29 mouse cellular contexts compared by ENCODE assay signal in the genomic region with DNA sequence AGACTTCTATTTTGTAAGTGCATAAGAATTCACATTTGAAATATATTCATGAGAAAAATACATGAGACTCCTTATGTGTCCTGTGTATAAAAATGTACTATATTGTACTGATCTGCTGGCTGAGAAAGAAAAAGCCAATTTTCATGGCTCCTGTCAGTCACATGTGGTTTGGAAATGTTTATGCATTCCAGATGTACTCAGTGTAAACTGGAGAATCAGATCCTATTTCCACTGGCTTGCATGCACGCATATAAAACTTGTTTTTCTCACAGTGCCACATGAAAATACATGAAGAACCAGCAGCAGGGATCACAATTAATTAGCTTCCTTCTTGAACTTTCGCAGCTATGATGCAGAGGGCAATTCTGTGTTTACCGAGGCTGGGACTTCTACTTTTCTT.
DNase-seq lines count a peak whose midpoint lies in the region; ATAC-seq lines count a peak whose summit lies in the region.
"Had no signal": no experiment of that assay in that cellular context is flagged by ENCODE, and none has a peak within 500 bp of the region (broad histone marks: within the 10 kb centered on the region; RNA-seq: fewer than 3 reads in every experiment).

No protein-coding gene starts in this region.

- H3K4me2 ChIP-seq in embryonic facial prominence, embryonic 15.5 days (replicated peaks): no peak overlapping the region
- H3K4me2 ChIP-seq in limb, embryonic 12.5 days: no peak overlapping the region
- no peak overlapping the region for H3K4me2 ChIP-seq in forebrain, embryonic 14.5 days (ENCODE audit: low read length)
- H3K4me2 ChIP-seq: embryonic facial prominence, embryonic 12.5 days; forebrain, embryonic 12.5 days; intestine, embryonic 15.5 days; lung, embryonic 15.5 days; midbrain, embryonic 11.5 days; neural tube, embryonic 12.5 days had no signal

- WGBS in embryonic facial prominence, embryonic 15.5 days: 17% methylated on average over 3 of the region's 3 CpGs
- 17% methylated on average over 3 of the region's 3 CpGs for WGBS in limb, embryonic 12.5 days
- WGBS in forebrain, embryonic 14.5 days: 72% methylated on average over 3 of the region's 3 CpGs

- H3K4me1 ChIP-seq in embryonic facial prominence, embryonic 15.5 days: 0 out of 2 replicates have a peak, but pooled peaks cover 6% of the 10 kb centered on the region
- H3K4me1 ChIP-seq in limb, embryonic 12.5 days (replicated peaks): peaks cover 19% of the 10 kb centered on the region
- no peaks in the 10 kb centered on the region for H3K4me1 ChIP-seq in forebrain, embryonic 14.5 days (ENCODE audit: control insufficient read depth, insufficient read depth, low read length)
- H3K4me1 ChIP-seq: forebrain, embryonic 12.5 days; intestine, embryonic 15.5 days; lung, embryonic 15.5 days; neural tube, embryonic 12.5 days had no signal

- no peak overlapping the region for H3K9ac ChIP-seq in embryonic facial prominence, embryonic 15.5 days
- no peak overlapping the region for H3K9ac ChIP-seq in limb, embryonic 12.5 days (replicated peaks)
- no peak overlapping the region for H3K9ac ChIP-seq in forebrain, embryonic 14.5 days (ENCODE audit: low read length)
- H3K9ac ChIP-seq: embryonic facial prominence, embryonic 12.5 days; forebrain, embryonic 12.5 days; intestine, embryonic 15.5 days; liver, embryonic 14.5 days; lung, embryonic 15.5 days; neural tube, embryonic 12.5 days had no signal

- peak; percentile 82; the same call in 1 of the 2 replicates for ATAC-seq in embryonic facial prominence, embryonic 15.5 days (ENCODE audit: insufficient number of reproducible peaks, low FRiP score, low TSS enrichment, low read depth)
- peak; percentile 79 for ATAC-seq in limb, embryonic 12.5 days (ENCODE audit: insufficient number of reproducible peaks, insufficient read depth, low FRiP score, low TSS enrichment, low read depth)
- ATAC-seq in forebrain, embryonic 14.5 days: no peak
- ATAC-seq: hindbrain, embryonic 16.5 days; intestine, embryonic 15.5 days had no signal

- H3K36me3 ChIP-seq in embryonic facial prominence, embryonic 15.5 days: no peaks in the 10 kb centered on the region
- no peaks in the 10 kb centered on the region for H3K36me3 ChIP-seq in limb, embryonic 12.5 days
- H3K36me3 ChIP-seq in forebrain, embryonic 14.5 days (ENCODE audit: control insufficient read depth, insufficient read depth, low read length): no peaks in the 10 kb centered on the region
- H3K36me3 ChIP-seq: embryonic facial prominence, embryonic 12.5 days; forebrain, embryonic 12.5 days; intestine, embryonic 15.5 days; lung, embryonic 15.5 days; neural tube, embryonic 12.5 days had no signal

- no peaks in the 10 kb centered on the region for H3K27me3 ChIP-seq in embryonic facial prominence, embryonic 15.5 days
- H3K27me3 ChIP-seq in limb, embryonic 12.5 days: no peaks in the 10 kb centered on the region
- H3K27me3 ChIP-seq in forebrain, embryonic 14.5 days (replicated peaks; ENCODE audit: control insufficient read depth, insufficient read depth, low read length): no peaks in the 10 kb centered on the region
- H3K27me3 ChIP-seq: embryonic facial prominence, embryonic 12.5 days; forebrain, embryonic 12.5 days; intestine, embryonic 15.5 days; lung, embryonic 15.5 days; neural tube, embryonic 12.5 days had no signal

- H3K27ac ChIP-seq in embryonic facial prominence, embryonic 15.5 days (replicated peaks): peak overlapping the region; percentile 48; the same call in 1 of the 2 replicates
- H3K27ac ChIP-seq in limb, embryonic 12.5 days: peak overlapping the region; percentile 62
- no peak overlapping the region for H3K27ac ChIP-seq in forebrain, embryonic 14.5 days (ENCODE audit: low read depth, low read length)
- H3K27ac ChIP-seq: embryonic facial prominence, embryonic 12.5 days; forebrain, embryonic 12.5 days; intestine, embryonic 15.5 days; liver, embryonic 14.5 days; lung, embryonic 15.5 days; neural tube, embryonic 12.5 days; stomach, postnatal 0 days had no signal

- H3K4me3 ChIP-seq in embryonic facial prominence, embryonic 15.5 days (replicated peaks): no peak overlapping the region
- no peak overlapping the region for H3K4me3 ChIP-seq in limb, embryonic 12.5 days (replicated peaks)
- no peak overlapping the region for H3K4me3 ChIP-seq in forebrain, embryonic 14.5 days (ENCODE audit: low read depth, low read length)
- H3K4me3 ChIP-seq: embryonic facial prominence, embryonic 12.5 days; forebrain, embryonic 12.5 days; intestine, embryonic 15.5 days; lung, embryonic 15.5 days; myocyte; neural tube, embryonic 12.5 days had no signal

- no peaks in the 10 kb centered on the region for H3K9me3 ChIP-seq in embryonic facial prominence, embryonic 15.5 days (replicated peaks)
- no peaks in the 10 kb centered on the region for H3K9me3 ChIP-seq in limb, embryonic 12.5 days
- no peaks in the 10 kb centered on the region for H3K9me3 ChIP-seq in forebrain, embryonic 14.5 days (replicated peaks; ENCODE audit: control insufficient read depth, low read length)
- H3K9me3 ChIP-seq: embryonic facial prominence, embryonic 12.5 days; forebrain, embryonic 12.5 days; intestine, embryonic 15.5 days; lung, embryonic 15.5 days; neural tube, embryonic 12.5 days had no signal

- DNase-seq in embryo, embryonic 11 days: peak; percentile 8
- no peak for DNase-seq in embryo, embryonic 9.5 days (ENCODE audit: extremely low spot score)
- peak; percentile 74 for DNase-seq in NIH3T3 (ENCODE audit: low read depth)
- DNase-seq in T-cell, adult 2 months (ENCODE audit: low spot score): no peak
- no peak for DNase-seq in frontal cortex, postnatal 36 days (ENCODE audit: low spot score in 2 of 2)
- no peak for DNase-seq in forebrain, embryonic 14.5 days (ENCODE audit: low spot score)
- DNase-seq: adrenal gland, adult 2 months; adrenal gland, postnatal 36 days; cerebellum, adult 2 months; cerebellum, postnatal 36 days; gastrocnemius, postnatal 25 days; heart, postnatal 14 days; kidney, adult 2 months; liver; right cerebral cortex, postnatal 4 days; thymus, adult 2 months; thymus, postnatal 36 days had no signal

Comparison
In these comparisons a context has a peak if more than half of its experiments do, and no peak if none do; other contexts are left out.
1. DNase-seq: peak in embryo, embryonic 11 days (single experiment) and NIH3T3 (single experiment); none in embryo, embryonic 9.5 days (single experiment), T-cell, adult 2 months (single experiment), frontal cortex, postnatal 36 days (0 of 2) and forebrain, embryonic 14.5 days (single experiment).